Mouse (Mus musculus) liver, embryonic 14.5 days (tissue): Measurements from ENCODE around the gene Pex11b.
"Not testable (repeated sequence)": the region's sequence is repeated elsewhere in the genome, so short reads cannot be mapped to it uniquely, and the experiment has no call there.

ENCODE experiments used
- CTCF ChIP-seq: IDR thresholded peaks from 2 replicates; pipeline ENCODE4 v1.5.1; 2016; ENCODE audit warnings: antibody characterized with exemption, low read depth, control low read depth
- EP300 ChIP-seq: IDR thresholded peaks from 2 replicates; pipeline ENCODE4 v1.6.1; 2016; ENCODE audit warnings: antibody characterized with exemption, low read depth

DNA sequence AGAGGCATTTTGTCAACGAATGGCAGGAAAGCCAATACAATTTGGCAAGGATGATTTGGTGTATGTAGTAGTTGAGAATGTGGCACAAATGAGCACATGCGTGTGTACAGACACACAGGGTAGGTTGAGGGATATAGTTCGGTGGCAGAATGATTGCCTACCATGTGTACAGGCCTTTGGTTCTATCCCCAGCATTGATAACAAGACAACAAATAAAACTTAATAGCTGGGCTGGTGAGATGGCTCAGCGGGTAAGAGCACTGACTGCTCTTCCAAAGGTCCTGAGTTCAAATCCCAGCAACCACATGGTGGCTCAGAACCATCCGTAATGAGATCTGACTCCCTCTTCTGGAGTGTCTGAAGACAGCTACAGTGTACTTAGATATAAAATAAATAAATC lies 50.9 kb downstream of the Pex11b start:
- not testable (repeated sequence) for TF ChIP-seq CTCF, EP300
